Mouse (Mus musculus): ENCODE results near the gene Gprc5c.

GRCm38 (mm10) chr11:114880185-114880584 is 29.2 kb downstream of the Gprc5c start:
- no peak for TF ChIP-seq EP300 (IDR thresholded peaks at IDR 0.05)
- no peak for TF ChIP-seq CTCF (IDR thresholded peaks at IDR 0.05)

All from lung, postnatal 0 days (tissue).